Mouse (Mus musculus) forebrain, embryonic 11.5 days (tissue): ENCODE results near the gene A230072I06Rik. TPM values are rescaled to one million over a fixed set of nuclear protein-coding genes. Genes with fewer than 3 reads are reported as not detected.
A peak's percentile ranks its signal among the peaks of the same experiment; 100 is the strongest.

Experiments used
- ATAC-seq: fragments of 200-750 bp; cut with Nextera tagmentation; replicated peaks from 2 replicates; pipeline ENCODE4 v1.8.0; 2017; ENCODE audit warnings: moderate TSS enrichment; ENCODE audit not compliant: low FRiP score
- DNase-seq: peaks from one replicate; pipeline ENCODE4 v3.0.0-alpha.2; 2017; ENCODE audit warnings: low spot score
- H3K27ac ChIP-seq: fragments of 300-500 bp; sonication (generic); 2 replicates; pipeline ENCODE4 v1.5.1; 2014; ENCODE audit warnings: low read depth, low read length
- H3K27me3 ChIP-seq: fragments of 300-500 bp; sonication (generic); 2 replicates; pipeline ENCODE4 v1.6.1; 2014; ENCODE audit warnings: mild to moderate bottlenecking, low read length, mixed read lengths; ENCODE audit not compliant: control insufficient read depth, insufficient read depth
- H3K36me3 ChIP-seq: fragments of 300-500 bp; sonication (generic); 2 replicates; pipeline ENCODE4 v1.6.1; 2014; ENCODE audit warnings: mild to moderate bottlenecking, low read length, moderate library complexity, mixed read lengths; ENCODE audit not compliant: control insufficient read depth, insufficient read depth
- H3K4me1 ChIP-seq: fragments of 300-500 bp; sonication (generic); replicated peaks from 2 replicates; pipeline ENCODE4 v1.6.1; 2014; ENCODE audit warnings: low read length, mixed read lengths; ENCODE audit not compliant: control insufficient read depth, insufficient read depth
- H3K4me2 ChIP-seq: fragments of 300-500 bp; sonication (generic); 2 replicates; pipeline ENCODE4 v1.6.1; 2014; ENCODE audit warnings: low read depth, mild to moderate bottlenecking, low read length, moderate library complexity, mixed read lengths; ENCODE audit not compliant: severe bottlenecking
- H3K4me3 ChIP-seq: fragments of 300-500 bp; sonication (generic); 2 replicates; pipeline ENCODE4 v1.5.1; 2014; ENCODE audit warnings: low read depth, low read length
- H3K9ac ChIP-seq: fragments of 300-500 bp; sonication (generic); 2 replicates; pipeline ENCODE4 v1.6.1; 2014; ENCODE audit warnings: low read length
- H3K9me3 ChIP-seq: fragments of 300-500 bp; sonication (generic); 2 replicates; pipeline ENCODE4 v1.6.1; 2016; ENCODE audit warnings: low read length, mixed read lengths; ENCODE audit not compliant: control insufficient read depth
- WGBS: fragments of 180-500 bp; shearing (Covaris S2); extraction: QIAGEN DNeasy Blood & Tissue Kit; methylation state at CpG from one replicate; pipeline ENCODE4 v1.1.7; 2014; 5-methylcytosine and 5-hydroxymethylcytosine counted together
- polyA plus RNA-seq: library from polyadenylated mRNA; unstranded; fragments of >200 nt; fragmentation: Nextera tagmentation; extraction: Ambion mirVana; gene quantifications from 2 replicates; pipeline ENCODE4 v1.2.1, GENCODE M21; 2014

A230072I06Rik gene
- polyA plus RNA-seq = not detected in 2 replicates

DNA sequence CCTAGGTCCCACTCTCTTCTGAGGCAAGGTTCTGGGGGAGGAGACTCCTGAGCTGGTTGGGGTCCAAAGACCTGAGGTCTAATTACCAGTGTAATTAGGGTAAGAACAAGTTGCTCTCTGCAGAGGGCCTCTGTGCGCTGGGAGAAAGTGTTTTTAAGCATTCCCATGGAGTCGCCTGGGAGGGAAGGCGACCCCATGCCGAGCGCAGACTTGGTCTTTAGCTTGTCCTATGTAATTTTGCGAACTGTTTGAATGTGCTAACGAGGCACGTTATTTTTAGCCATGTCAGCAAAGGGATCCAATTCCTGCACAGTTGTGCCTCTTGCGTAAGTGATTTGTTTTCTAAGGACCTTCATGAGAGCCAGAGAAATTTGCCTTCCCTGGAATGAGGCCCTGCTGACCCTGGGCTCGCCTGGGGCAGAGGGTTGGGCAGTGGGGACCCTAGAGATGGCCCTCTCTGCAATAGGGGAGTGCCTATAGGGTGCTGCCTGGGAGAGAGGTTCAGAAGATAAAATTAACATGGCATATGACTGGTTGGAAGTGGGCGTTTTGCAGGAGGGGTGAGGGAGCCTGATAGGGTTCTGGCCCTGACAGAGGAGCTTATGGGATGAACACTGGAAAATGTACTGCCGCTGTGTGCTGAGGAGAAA, at the start of gene A230072I06Rik:
A230072I06Rik (plus strand) TSS at position 157 of the 650 bp plus-strand sequence.
- Histone ChIP-seq H3K4me3 (no peak within 1 kb of the TSS), H3K36me3 (no peaks in the 10 kb centered on the region), H3K4me1 (peaks cover 9% of the 10 kb centered on the region), H3K9me3 (no peaks in the 10 kb centered on the region), H3K9ac (0 out of 2 replicates have a peak within 1 kb of the TSS, but pooled peaks have one; percentile 23), H3K27ac (no peak within 1 kb of the TSS), H3K4me2 (no peak within 1 kb of the TSS), H3K27me3 (no peaks in the 10 kb centered on the region; the same call in 1 of the 2 replicates)
- WGBS = 19% methylated on average over 12 of the region's 12 CpGs
- ATAC-seq (no peak; the same call in 1 of the 2 replicates), DNase-seq (no peak)

DNA sequence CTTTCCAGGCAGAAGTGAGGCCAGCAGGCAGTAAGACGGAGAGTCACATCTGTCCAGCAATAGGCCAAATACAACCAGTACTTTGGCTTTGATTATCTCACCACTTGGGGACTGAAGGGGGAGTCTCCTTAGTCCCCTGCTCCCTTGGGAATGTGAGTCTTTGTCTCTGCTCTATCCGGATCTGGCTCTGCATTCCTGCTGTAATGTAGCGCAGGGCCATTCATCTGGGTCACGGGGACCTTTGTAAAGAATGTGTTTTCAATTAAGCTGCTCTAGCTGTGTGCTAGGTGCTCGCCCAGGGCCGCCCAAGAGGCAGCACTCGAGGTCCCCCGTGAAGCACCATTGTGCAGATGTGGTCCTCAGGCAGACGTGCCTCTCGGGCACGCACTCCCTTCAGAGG, 44.6 kb upstream of the A230072I06Rik start:
- H3K9me3 ChIP-seq = no peaks in the 10 kb centered on the region
- ATAC-seq (0 out of 2 replicates have a peak, but pooled peaks have one; percentile 15), DNase-seq (no peak)
- H3K9ac ChIP-seq = no peak overlapping the region
- peaks cover 4% of the 10 kb centered on the region; the same call in 1 of the 2 replicates for H3K4me1 ChIP-seq
- WGBS = 15% methylated on average over 11 of the region's 11 CpGs
- no peak overlapping the region for H3K4me2 ChIP-seq
- H3K27ac ChIP-seq = no peak overlapping the region
- no peaks in the 10 kb centered on the region for H3K36me3 ChIP-seq
- H3K4me3 ChIP-seq = no peak overlapping the region
- H3K27me3 ChIP-seq = no peaks in the 10 kb centered on the region

DNA sequence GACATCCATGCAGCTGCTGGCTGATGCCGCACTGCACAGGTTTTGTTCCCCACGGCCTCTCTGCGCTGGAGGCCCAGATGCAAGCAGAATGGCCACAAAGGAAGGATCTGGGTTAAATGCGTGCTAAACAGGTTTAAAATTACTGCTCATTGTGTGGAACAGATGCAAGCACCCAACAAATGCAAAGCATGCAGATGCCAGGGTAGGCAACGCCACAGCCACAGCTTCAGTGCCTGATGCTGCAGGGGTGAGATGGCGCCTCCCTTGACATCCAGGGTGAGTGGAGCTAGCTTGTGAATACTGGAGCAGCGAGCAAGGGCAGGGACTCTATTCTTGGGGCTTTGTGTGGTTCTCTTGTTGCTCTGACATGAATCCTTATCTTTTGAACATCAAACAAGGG, 39.8 kb upstream of the A230072I06Rik start:
- ATAC-seq = no peak
- 69% methylated on average over 7 of the region's 7 CpGs for WGBS
- Histone ChIP-seq H3K27me3 (no peaks in the 10 kb centered on the region), H3K9me3 (no peaks in the 10 kb centered on the region), H3K9ac (no peak overlapping the region), H3K4me3 (no peak overlapping the region), H3K4me2 (no peak overlapping the region), H3K4me1 (peaks cover 4% of the 10 kb centered on the region; the same call in 1 of the 2 replicates), H3K36me3 (no peaks in the 10 kb centered on the region), H3K27ac (no peak overlapping the region)
- no peak for DNase-seq

DNA sequence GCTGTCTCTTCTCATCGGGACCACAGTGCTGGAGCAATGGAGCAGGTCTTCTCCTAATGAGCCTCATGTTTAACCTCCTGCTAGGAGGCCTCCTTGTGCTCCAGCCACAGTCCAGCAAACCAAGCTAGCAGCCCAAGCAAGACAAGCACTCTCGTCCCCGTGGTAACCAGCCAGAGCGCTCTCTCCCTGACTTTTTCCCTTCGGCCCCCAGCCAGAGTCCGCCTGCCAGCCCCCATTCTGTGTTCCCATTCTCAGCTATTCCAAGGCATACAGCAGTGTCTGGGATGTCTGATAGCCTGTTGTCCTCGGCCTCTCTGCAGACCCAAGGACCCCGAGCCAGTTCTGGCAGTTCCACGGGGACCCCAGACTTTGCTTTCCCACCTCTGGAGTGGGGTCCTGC, 38.5 kb upstream of the A230072I06Rik start:
- H3K4me3 ChIP-seq = no peak overlapping the region
- H3K4me2 ChIP-seq = no peak overlapping the region
- H3K9me3 ChIP-seq = no peaks in the 10 kb centered on the region
- no peaks in the 10 kb centered on the region for H3K36me3 ChIP-seq
- peaks cover 4% of the 10 kb centered on the region; the same call in 1 of the 2 replicates for H3K4me1 ChIP-seq
- no peaks in the 10 kb centered on the region for H3K27me3 ChIP-seq
- no peak for ATAC-seq
- H3K27ac ChIP-seq = no peak overlapping the region
- H3K9ac ChIP-seq = no peak overlapping the region
- DNase-seq = no peak
- WGBS = 58% methylated on average over 9 of the region's 9 CpGs

DNA sequence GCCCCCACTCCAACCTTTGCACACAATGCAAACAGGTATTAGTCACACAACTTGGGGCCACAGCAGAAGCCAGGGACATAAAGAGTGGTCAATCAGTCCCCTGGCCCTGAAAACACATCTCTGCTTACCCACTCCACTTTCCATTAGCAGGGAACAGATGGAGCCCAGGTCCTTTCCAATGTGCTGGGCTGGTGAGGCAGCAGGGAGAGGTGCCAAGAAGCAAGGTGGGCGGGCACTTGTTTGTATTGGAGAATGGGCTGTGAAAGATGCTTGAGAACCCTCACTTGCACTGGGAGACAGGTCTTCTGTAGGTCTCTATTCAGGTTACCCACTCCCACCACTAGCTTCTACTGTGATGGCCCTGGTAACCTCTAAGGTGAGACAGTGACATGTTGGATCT, 34.9 kb upstream of the A230072I06Rik start:
- no peak overlapping the region for H3K4me3 ChIP-seq
- no peak overlapping the region for H3K4me2 ChIP-seq
- no peak overlapping the region for H3K27ac ChIP-seq
- ATAC-seq (no peak), DNase-seq (no peak)
- no peak overlapping the region for H3K9ac ChIP-seq
- H3K36me3 ChIP-seq = no peaks in the 10 kb centered on the region
- H3K27me3 ChIP-seq = no peaks in the 10 kb centered on the region
- H3K4me1 ChIP-seq = peaks cover 2% of the 10 kb centered on the region; the same call in 1 of the 2 replicates
- H3K9me3 ChIP-seq = no peaks in the 10 kb centered on the region
- 86% methylated on average over 1 of the region's 1 CpGs for WGBS

DNA sequence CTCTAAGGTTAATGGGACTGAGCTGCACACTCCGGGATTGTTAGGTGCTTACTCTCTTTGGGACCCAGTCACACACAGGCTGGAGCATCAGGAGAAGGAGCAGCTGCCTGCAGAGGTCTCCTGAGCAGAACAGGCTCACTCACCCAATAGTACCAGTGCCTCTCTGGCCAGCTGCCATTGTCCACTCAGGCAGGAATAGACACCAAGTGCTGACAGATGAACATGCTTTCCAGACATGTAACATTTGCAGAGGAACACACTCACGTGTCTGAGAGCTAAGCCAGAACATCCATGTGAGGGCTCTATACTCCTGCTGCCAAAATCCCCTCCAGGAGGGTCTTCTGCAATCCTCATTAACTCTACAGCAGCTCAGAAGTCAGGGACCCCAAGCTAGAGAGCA, 18.7 kb upstream of the A230072I06Rik start:
- 82% methylated on average over 2 of the region's 2 CpGs for WGBS
- no peaks in the 10 kb centered on the region for H3K27me3 ChIP-seq
- no peak overlapping the region for H3K4me3 ChIP-seq
- H3K27ac ChIP-seq = no peak overlapping the region
- H3K9me3 ChIP-seq = no peaks in the 10 kb centered on the region; the same call in 1 of the 2 replicates
- no peak overlapping the region for H3K9ac ChIP-seq
- DNase-seq (no peak), ATAC-seq (no peak)
- no peaks in the 10 kb centered on the region for H3K36me3 ChIP-seq
- peaks cover 3% of the 10 kb centered on the region; the same call in 1 of the 2 replicates for H3K4me1 ChIP-seq
- no peak overlapping the region for H3K4me2 ChIP-seq

DNA sequence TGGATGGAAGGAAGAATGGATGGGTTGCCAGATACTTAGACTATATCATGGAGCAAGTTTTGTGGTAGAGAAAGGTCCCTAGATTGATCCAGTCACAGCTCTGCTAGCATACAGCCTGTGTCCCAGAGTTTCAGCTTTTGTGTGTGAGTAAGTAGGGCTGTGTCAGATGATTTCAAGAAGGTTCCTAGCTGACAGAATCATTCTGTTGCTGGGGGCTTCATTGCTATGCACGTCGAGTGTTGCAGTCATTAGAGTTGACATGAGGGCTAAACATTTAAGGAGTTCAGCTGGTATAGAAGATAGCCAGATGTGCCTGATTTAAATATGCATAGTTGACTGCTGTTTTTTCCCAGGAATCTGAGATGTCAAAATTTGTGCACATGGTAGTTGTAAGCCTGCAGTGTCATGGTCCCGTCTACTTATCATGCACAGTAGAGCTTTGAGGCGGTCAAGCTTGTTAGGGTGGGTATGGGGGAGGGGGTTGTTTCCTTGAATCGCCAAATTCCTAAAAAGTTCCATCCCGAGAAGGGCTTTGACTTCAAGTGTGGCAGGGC, 18.1 kb upstream of the A230072I06Rik start:
- Histone ChIP-seq H3K4me1 (peaks cover 3% of the 10 kb centered on the region; the same call in 1 of the 2 replicates), H3K36me3 (no peaks in the 10 kb centered on the region), H3K27ac (no peak overlapping the region), H3K9me3 (no peaks in the 10 kb centered on the region; the same call in 1 of the 2 replicates), H3K9ac (no peak overlapping the region), H3K4me3 (no peak overlapping the region), H3K4me2 (no peak overlapping the region), H3K27me3 (no peaks in the 10 kb centered on the region)
- ATAC-seq (no peak), DNase-seq (no peak)
- 83% methylated on average over 6 of the region's 6 CpGs for WGBS

DNA sequence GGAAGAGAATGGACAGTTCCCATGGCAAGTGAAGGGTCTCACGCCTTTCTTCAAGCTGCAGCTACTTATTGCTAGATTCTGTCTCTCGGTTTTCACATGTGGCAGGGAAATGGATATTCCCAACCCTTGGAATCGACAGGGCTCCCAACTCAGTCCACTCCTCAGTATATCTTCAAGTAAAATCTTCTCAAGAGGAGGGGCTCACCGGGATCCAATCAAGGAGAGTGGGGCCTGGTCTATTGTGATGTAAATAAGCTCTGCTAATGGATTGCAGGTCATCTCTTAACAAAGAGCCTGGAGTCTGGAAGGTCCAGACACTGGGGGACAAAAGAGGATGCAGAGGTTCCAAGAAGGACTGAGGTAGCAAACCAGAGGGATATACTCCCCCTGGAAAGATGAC, 17.1 kb upstream of the A230072I06Rik start:
- ATAC-seq (no peak), DNase-seq (no peak)
- WGBS = 45% methylated on average over 4 of the region's 4 CpGs
- Histone ChIP-seq H3K4me3 (no peak overlapping the region), H3K9ac (no peak overlapping the region), H3K27ac (no peak overlapping the region), H3K9me3 (no peaks in the 10 kb centered on the region; the same call in 1 of the 2 replicates), H3K4me1 (peaks cover 3% of the 10 kb centered on the region; the same call in 1 of the 2 replicates), H3K27me3 (no peaks in the 10 kb centered on the region), H3K4me2 (no peak overlapping the region), H3K36me3 (no peaks in the 10 kb centered on the region)
